Mouse (Mus musculus) ovary, postnatal 14 days (tissue): Measurements from ENCODE around the gene Txnl4b.

Experiments used
- DNase-seq: peaks from one replicate; pipeline ENCODE4 v3.0.0; 2022; ENCODE audit warnings: low spot score

Txnl4b gene

DNA sequence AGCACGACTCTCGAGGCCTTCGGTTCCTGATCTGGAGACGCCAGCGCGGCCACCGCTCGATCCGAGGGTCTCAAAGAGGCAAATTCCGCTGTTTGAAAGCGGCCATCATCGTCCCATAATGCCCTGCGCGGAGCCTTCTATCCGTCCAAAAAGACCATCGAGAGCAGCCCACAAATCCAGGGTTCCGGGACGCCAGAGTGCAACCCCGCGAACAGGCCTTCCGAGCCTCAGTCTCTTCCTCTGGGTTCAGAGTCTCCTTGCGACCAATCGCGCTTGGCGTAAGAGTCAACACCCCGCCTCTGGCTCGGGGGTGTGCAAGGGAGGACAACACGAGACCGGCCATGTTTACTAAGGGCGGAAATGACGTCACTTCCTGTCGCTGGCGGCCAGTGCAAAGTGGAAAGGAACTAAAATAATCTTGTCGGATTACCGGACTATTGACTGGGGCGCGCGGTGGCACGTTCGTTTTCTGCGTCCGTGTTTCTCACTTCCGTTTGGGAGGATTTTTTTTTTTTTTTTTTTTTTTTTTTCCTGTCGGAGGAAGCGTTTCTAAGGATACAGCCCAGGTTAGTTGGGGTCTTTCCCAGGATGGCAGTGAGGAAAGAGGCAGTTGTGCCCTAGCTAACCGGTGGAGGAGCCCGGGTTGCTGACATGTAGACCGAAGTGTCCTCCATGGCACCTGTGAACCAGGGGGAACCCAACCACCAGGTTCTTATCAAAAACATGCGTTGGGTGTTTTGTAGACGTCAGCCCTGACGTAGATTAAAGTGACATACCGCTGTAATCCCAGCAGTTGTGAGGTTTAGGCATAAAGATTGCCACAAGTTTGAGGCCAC, at the start of gene Txnl4b, which contains the start of gene Dhx38:
Gene Txnl4b (plus strand): TSS at position 395 of the 836 bp plus-strand sequence.
Gene Dhx38 (minus strand): TSS at position 364 of the 836 bp plus-strand sequence.
- DNase-seq: peak; percentile 99

DNA sequence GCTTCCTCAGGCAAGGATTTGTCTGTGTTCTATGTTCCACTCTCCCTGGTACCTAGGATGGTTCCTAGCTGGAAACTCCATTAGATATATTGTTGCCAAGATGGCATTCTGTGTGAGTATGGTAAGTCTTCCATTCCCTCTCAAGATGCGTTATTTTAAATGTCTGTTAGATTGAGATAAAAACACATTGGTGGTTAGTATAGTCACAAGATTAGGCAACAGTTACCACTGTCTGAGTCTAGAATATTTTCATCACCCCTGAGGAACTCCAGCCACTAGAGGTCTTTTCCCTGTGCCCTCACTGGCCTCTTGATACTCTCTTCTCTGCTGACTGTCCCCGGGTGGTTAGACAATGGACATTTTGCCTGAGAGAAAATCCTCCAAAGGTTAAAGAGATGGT, 41.7 kb upstream of the Txnl4b start:
- DNase-seq: no peak

DNA sequence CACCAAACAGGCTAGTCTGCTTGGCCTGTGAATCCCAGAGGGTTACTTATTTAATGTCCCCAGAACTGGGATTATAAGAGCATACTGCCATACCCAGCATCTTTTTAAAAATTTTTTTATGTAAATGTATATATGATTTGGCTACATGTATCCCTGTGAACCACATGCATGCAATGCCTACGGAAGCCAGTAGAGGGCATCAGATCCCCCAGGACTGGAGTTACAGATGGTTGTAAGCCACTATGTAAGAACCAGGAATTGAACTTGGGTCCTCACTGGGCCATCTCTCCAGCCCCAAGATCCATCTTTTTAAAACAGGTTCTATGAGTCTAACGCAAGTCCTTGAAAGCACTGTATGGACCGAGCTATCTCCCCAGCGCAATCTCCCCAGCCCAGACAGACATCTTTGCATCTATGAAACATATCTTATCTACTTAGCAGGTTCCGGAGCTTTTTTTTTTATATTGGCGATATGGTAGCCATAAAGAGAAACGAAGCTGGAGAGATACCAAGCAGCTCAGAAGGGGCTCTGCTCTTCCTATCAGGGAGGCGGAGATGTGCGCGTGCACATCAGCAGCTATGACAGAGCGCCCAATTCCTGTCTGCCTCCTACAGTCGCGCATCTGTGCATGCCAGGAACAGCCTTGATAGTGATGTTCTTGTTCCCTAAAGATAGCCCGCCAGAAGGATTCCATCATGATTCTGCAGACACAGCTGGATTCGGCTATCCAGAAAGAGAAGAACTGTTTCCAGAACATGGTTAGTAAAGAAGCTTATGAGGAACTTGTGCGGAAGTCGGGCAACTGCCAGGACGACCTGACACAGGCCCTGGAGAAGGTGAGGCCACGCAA, 30.3 kb upstream of the Txnl4b start:
- DNase-seq: peak; percentile 36

DNA sequence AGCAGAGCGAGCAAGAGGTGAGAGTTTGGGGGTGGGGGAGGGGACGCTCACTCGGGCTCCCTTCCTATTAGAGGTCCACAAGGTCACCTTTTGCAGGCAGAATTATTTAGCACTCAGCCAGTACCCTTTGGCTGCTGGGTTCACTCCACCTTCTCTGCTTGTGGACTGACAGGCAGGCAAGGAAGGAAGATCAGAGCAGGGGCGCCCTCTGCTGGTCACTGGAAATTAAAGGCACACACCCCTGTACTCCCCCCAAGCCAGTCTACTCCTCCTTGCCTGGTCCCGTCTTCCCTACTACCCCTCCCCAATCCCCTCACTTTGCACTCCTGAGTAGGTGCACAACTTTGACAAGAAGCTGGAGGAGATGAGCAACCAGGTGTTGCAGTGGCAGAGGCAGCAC, 29.0 kb upstream of the Txnl4b start:
- DNase-seq: peak; percentile 74

DNA sequence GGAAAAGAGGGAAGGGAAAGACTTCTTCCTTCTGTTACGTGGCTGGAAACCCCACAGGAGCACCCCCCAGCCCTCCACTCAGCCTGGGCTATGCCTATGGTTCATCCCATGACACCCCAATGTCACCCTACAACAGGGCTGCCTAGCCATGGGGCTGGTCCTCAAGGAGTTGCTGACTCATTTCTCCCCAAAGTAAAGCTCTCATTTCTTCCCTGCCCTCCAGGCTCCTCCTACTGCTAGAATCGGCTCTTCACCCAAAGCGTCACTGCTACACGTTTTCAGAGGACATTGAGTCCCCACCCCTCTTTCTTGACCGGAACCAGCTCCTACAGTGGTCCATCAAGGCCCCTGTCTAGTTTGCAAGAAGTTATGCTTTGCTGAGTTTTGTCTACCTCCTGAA, 23.5 kb upstream of the Txnl4b start:
- no peak for DNase-seq

DNA sequence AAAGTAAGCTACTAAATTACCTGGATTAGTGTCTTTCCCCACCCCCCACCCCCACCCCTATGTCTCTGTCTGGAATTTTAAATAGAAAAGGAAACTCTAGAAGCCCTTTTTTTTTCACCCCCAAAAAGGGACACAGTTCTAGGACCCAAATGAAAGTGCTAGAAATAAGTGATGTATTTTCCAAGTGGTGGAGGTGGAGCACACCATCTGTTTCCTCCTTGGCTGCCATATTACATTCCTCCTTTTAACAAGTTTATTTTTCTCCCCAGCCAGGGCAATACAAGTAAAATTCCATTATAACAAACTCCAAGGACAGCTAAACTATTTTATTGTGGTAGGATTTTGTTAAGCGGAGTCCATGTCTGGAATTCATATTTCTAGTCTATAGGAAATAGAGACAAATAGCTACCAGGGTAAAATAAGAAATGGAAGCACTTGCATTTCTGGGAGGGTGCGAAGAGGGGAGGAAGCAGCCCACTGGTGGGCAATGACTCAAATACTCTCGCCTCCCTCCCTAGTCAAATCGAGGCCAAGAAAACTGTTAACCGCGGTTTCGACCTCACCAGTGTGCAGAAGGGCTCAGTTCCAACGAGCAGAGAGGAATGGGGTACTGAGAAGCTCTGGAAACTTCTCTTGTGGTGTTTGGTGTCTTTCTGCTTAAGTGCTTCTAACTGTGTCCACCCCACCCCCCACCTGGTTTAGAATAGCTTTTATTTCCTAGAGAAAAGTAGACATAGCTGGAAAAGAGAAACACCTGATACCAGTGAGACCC, 22.8 kb upstream of the Txnl4b start:
- DNase-seq: no peak

DNA sequence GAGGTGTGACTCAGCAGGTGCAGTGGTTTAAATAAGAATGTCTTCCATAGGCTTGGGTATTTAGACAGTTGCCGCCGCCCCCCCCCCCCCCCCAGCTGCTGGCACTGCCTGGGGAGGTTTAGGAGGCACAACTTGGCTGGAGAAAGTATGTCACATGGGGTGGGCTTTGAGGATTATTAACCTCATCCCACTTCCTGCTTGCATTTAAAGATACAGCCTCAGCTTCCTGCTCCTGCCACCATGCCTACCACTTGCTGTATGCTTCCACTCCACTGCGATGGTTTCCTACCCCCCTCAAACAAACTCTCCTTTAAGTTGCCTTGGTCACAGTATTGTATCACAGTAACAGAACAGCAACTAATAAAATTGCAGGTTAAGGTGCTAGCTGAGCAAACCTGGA, 21.6 kb upstream of the Txnl4b start:
- no peak for DNase-seq

DNA sequence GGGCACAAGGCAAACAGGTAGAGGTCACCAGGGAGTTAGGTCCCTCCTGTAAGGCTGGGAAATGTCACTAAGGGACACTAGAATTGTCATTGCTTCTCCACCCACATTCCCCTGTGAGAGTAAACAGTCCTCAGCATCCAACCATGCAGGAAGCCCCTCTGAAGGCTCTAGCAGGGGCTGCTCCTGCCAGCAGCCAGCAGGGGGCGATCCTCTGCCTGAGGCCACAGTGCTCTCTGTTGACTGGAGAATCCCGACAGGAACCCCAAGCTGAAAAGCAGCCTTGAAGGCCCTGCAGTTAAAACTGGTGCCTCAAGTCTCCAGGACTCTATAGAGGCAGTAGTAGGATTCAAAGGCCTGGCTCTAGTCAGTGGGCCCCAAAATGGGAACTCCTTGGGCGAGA, 14.0 kb upstream of the Txnl4b start:
- DNase-seq: no peak

DNA sequence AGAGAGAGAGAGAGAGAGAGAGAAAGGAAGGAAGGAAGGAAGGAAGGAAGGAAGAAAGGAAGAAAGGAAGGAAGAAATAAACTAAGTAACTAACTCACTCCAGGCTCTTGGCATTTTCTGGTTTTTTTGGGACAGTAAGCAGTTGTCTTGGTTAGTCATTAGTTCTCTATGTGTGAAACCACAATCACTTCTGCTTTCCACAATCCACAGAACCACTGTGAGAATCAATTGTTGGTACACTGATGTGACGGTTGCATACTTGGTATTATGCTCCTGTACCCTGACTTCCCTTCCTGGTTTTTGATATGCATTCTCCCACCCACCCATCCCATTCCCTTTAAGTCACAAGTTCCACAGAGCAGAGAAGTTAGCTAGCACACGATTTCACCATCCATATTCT, 1.8 kb upstream of the Txnl4b start:
- DNase-seq: no peak

DNA sequence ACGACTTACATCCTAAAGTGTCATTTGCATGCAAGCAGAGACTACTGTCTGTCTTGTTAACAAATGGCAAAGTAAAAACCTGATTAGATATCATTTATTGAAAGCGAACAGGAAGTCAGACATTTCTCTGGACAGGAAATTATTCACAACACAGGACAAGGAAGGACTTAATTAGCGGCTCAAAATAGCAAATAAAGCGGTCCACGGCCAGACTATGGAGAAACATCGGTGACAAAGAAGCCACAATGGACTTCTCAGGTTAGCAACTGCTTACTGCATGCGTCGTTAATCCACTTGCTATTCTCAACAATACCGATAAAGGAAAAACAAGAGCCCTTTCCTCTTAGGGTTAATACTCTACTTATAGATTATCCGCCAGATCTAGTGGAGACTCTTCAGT, 926 bp upstream of the Txnl4b start:
- no peak for DNase-seq

DNA sequence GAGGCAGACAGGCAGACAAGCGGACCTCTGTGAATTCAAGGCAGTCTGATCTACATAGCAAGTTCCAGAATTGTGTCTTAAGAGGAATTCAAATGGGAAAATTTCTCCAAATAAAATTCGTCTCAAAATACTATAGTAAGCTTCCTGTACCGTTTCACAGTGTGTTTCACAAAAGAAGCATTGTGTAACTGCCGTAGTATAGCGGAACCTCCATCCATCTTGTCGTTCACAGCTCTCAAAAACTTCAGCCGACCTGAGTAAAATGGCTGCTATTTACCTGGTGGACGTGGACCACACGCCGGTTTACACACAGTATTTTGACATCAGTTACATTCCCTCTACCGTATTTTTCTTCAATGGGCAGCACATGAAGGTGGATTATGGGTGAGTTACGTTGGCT, 5.4 kb downstream of the Txnl4b start:
- DNase-seq: no peak

DNA sequence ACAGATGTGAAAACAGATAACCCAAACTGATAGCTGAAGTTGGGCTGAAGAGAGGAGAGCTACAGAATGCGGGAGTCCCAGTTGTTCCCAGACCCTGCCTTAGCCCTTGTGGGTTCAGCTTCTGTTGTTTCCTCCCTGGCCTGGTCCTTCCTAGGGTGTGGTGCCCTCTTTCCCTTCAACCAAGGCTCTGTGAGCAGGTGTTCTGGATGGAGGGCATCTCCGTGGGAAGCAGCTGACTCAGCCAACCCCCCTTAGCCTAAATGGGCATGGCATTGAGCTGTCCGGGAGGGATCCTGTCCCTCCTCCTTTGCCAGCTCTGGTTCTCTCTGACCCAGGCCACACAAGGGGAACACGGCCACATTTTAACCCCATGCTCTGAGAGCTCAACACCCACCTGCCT, 10.6 kb downstream of the Txnl4b start:
- DNase-seq: no peak

DNA sequence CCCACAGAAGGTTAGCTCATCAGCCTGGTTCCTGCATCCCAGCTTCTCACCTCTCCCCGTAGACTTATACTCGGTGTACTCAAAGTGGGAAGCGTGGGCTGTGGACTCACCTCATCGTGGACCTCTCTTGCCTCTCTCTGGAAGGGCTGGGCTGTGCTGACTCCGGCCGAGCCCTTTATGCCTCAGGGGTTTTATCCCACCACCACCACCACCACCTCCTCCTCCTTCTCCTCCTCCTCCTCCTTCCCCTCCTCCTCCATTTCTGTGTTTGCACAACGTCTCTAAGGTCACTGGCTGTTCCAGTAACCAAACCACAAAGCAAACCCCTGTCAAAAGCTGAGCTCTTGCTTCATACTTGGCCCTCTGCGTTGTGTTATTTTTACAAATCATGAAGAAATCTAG, 13.2 kb downstream of the Txnl4b start, which contains the start of gene Hp:
Gene Hp (minus strand): TSS at position 273 of the 402 bp plus-strand sequence.
- no peak for DNase-seq

DNA sequence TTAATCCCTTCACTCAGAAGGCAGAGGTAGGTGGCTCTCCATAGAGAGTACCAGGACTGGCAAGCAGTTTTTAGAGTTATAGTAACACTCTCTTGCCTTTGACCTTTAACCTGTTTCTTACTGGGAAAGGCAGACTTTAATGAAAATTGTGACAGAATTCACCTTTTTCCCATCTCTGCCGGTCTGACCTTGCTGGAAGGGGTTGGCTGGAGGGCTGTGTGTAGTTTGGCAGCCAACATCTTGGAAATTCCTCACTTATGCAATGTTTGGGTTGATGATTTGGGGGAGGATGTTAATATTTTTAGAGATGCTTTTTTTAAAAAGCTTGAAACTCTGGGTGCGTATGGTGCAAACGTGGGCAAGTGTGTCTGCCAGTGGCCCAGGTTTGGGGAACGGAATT, 18.6 kb downstream of the Txnl4b start:
- no peak for DNase-seq

DNA sequence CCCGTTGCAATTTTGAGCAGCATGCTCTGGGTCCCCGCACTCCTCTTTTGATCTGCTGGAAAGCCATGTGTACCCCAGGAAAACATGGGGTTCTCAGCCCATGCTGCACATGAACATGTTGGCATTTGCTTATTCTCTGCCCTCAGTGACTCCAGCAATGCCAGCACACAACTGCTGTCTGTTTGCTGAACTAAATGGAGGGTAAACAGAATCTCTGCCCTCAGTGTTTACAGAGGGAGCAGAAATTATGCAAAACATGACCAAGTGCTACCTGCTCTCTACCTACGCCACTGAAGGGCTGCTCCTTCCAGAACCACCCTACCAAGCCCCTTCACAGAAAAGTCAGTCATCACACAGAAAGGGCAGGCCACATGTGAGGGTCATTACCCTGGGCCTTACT, 19.1 kb downstream of the Txnl4b start:
- no peak for DNase-seq

DNA sequence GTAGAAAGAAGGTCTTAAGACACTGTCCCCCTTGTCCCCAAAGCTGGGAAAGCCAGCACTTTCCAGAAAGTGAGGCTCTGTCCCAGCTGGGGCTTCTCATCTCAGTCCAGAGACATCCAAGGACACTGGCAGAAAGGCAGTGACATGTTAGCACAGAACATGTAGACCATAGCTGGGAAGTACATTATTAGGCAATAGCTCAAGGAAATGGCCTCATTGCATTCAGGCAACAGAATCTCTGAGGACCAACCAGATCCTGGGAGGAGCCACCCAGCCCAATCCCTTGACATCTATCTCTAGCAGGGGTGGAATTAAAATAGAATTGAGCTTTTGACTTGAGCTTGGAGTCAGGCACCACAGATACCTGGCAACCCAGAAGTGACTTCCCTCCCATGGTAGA, 20.0 kb downstream of the Txnl4b start:
- no peak for DNase-seq

DNA sequence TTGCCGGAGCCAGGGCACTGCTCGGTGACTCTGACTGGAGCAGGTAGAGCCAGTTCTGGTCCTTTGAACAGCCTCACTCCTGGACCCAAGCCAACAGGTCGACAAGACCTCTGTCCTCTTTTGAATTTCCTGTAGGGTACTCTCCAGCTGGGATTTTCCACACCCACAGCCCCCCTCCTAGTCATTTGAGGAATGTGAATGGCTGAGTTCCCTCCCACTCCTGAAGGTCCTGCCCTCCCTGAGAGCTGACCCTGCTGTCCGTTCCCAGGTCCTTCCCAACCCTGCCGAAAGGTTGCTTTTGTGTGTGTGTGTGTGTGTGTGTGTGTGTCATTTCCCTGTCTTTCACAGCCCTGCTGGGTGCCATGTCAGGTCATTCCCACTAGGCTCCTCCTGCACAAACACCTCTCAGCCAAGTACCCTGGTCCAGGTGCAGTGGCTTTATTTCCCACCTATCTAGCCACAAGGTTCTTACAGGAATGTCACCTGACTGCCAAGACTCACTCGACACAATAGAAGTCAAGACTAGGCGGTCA, 21.3 kb downstream of the Txnl4b start:
- peak; percentile 44 for DNase-seq

DNA sequence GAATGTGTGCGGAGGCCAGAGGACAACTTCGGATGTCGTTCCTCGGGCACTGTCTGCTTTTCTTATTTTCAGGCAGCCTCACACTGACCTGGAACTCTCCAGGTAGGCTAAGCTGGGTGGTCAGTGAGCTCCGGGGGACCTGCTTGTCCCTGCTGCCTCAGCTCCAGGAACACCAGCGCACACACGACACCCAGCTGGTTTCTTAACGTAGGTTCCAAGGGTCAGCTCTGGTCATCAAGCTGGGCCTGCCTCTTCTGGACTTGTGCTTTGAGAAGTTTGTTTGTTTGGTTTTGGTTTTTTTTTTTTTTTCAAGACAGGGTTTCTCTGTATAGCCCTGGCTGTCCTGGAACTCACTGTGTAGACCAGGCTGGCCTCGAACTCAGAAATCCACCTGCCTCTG, 25.2 kb downstream of the Txnl4b start:
- DNase-seq: no peak

DNA sequence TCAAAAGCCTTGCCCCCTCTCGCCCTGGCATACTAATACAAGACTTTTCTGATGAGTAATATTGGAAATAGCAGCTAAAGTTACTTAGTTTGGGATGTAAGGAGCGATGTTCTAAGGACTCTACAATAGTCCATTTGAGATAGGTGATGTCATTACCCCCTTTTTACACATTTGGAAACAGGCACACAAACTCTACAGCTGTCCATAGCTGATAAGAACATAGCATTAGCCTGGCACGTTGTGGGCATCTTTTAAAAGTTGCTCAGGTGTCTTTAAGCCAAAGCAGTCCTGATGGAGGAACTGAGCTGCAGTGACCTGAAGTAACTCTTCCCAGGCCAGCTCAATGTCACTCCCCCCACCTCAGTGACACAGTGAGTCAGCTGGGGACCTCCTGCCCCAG, 25.7 kb downstream of the Txnl4b start:
- no peak for DNase-seq

DNA sequence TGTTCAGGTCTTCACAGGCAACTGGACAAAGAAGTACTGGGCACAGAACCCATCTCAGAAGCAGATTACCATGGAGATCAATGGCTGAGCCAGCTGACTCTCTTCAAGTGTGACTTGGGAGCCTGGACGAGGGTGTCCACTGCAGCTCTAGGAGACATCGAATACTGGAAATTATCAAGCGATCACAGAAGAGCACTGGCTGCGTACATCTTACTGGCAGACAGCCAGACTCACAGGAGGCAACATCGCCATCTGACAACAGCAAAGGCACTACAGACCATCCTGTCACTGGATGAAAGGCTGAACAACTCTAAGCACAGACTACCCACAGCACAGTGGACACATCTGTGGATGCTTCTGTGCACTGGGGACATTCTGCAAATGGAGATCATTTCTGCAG, 26.5 kb downstream of the Txnl4b start:
- DNase-seq: no peak

DNA sequence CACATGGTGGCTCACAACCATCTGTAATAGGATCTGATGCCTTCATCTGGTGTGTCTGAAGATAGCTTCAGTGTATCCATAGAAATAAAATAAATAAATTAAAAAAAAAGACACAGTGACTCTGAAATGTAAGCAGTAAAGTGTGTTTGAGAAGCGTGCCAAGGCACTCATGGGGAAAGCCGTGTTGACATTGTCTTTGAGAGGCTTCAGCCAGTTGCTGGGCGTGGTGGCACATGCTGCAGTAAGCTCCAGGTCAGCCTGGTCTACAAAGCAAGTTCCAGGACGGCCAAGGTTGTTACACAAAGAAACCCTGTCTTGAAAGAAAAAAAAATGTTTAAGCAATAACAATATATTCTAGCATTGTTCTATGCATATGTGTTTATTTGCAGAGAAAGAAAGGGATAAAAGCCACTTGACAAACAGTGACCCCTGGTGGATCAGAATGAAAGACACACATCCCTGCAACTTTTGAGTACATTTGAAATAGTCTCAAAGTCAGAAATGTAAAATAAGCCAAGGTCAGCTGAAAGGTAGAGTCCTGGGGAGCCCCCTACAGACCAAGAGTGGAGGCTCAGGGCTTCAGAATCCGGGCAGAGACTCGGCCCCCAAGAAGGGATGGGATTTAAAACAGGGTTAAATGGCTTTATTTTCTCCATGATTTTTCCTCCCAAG, 27.6 kb downstream of the Txnl4b start:
- no peak for DNase-seq

DNA sequence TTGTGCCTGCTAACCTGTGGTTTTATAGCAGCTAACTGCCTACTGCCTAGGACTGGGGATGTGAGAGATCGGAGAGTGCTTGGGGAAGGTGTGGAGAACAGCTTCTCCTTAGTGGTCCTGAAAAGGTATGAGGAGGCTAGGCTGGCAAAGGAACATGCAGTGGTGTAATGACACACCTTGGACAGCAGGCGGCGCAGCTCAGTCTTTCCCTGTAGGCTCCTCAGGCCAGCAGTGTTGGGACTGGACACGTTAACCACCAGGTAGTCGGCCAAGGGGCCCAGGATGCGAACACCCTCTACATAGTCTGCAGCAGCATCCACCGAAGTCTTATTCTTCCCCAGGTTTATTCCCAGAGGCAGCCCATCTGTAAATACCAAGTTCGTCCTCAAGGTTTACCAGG, 30.2 kb downstream of the Txnl4b start:
- peak; percentile 34 for DNase-seq
